Mouse (Mus musculus): ENCODE data around the gene Smg9.

DNA sequence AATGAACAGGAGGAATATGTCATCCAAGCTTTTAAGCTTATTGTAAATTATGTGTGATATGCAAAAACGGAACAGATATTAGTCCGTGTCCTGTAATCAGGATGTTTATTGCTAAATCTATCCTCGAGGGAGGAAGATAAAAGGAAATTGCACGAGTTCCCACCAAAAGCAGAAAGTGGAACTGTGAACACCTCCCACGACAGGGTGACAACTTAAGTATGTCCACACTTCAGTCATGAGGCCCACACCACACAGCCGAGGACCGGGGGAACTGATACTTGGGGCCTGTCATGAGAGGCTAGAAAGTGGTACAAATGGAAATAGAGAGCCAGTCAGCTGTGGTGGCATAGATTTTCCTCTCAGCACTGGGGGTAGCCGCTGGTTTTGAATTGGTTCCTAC, 42.9 kb downstream of the Smg9 start:
- TF ChIP-seq HCFC1 (IDR thresholded peaks at IDR 0.05; ENCODE audit: borderline replicate concordance, insufficient read depth, low read length) (no peak), ZNF384 (IDR thresholded peaks at IDR 0.05; ENCODE audit: low read depth, low read length) (no peak), CHD2 (IDR thresholded peaks at IDR 0.05; ENCODE audit: low read depth, low read length) (no peak)

Measured in ES-E14 (cell line).